Mouse (Mus musculus): Measurements from ENCODE around the gene Fam83e.

DNA sequence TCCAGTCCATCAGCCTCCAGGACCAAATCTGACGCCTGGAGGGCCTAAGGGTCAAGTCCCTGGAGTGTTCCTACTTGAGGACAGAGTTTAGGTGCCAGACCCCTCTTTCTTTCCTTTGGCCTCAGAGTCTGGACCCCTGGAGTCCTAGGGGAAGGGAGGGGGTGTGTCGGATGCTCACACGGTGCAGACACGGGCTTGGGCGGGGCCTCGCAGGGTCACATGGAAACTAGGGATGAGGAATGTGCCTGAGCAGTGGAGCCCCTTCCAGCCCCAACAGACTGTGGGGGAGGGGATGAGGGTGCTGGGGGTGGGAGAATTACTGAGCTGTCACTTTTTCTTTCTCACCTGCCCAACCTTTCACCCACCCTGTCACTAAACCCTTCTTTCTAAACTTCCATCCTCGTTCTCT lies 15.1 kb upstream of the Fam83e start:
- TF ChIP-seq CTCF (IDR thresholded peaks at IDR 0.05; ENCODE audit: low read depth), result no peak
- no peak for TF ChIP-seq EP300 (optimal IDR thresholded peaks at IDR 0.05)

Data from stomach, postnatal 0 days (tissue).